ENCODE assay signal across 22 mouse cellular contexts in the genomic region with DNA sequence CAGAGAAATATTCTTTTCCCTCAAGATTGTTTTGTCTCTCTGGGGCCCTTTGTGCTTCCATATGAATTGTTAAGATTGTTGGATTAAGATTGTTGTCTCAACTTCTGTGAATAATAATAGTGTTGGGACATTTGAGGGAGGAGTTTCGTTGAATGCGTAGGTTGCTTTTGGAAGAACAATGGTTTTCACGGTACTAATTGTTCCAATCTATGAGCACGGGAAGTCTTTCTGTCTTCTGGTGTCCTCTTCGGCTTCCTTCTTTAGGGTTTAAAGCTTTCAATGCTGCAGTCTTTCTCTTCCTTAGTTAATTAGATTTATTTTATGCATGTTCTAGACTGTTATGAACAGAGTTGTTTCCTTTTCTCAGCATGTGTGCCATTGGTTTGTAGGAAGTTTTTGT. TPM values are rescaled to one million over a fixed set of nuclear protein-coding genes. Genes with fewer than 3 reads are reported as not detected.
DNase-seq lines count a peak whose midpoint lies in the region; ATAC-seq and TF ChIP-seq lines count a peak whose summit lies in the region.
"Had no signal": no experiment of that assay in that cellular context is flagged by ENCODE, and none has a peak within 500 bp of the region (broad histone marks: within the 10 kb centered on the region; RNA-seq: fewer than 3 reads in every experiment).

No protein-coding gene starts in this region.

- no peaks in the 10 kb centered on the region for H3K27me3 ChIP-seq in lung, postnatal 0 days (replicated peaks; ENCODE audit: insufficient read depth, low read length)
- H3K27me3 ChIP-seq: CH12.LX had no signal

- H3K36me3 ChIP-seq in lung, postnatal 0 days (ENCODE audit: insufficient read depth, low read length) = no peaks in the 10 kb centered on the region
- H3K36me3 ChIP-seq: G1E had no signal

- no peaks in the 10 kb centered on the region for H3K4me1 ChIP-seq in lung, postnatal 0 days (ENCODE audit: insufficient read depth, low read depth, low read length)

- H3K27ac ChIP-seq in lung, postnatal 0 days (ENCODE audit: low read length) = no peak overlapping the region

- 0 out of 2 replicates have a peak, but pooled peaks have one; percentile 9 for ATAC-seq in lung, postnatal 0 days
- ATAC-seq in frontal cortex, adult (ENCODE audit: low TSS enrichment) = no peak
- ATAC-seq: activated CD4-positive, CD25-positive, alpha-beta regulatory T cell, adult 4 months; CD4-positive, CD25-positive, alpha-beta regulatory T cell, adult 4 months; Patski had no signal

- no peak overlapping the region for H3K4me2 ChIP-seq in lung, postnatal 0 days (replicated peaks; ENCODE audit: low read depth, low read length)

- H3K4me3 ChIP-seq in lung, postnatal 0 days (ENCODE audit: low read depth, low read length) = no peak overlapping the region

- no peak for TF ChIP-seq CTCF in lung, postnatal 0 days (IDR thresholded peaks at IDR 0.05)

- H3K9me3 ChIP-seq in lung, postnatal 0 days (ENCODE audit: low read length) = no peaks in the 10 kb centered on the region
- H3K9me3 ChIP-seq: G1E had no signal

- 75% methylated on average over 5 of the region's 5 CpGs for WGBS in lung, postnatal 0 days

- peak; percentile 93 for TF ChIP-seq EP300 in lung, postnatal 0 days (IDR thresholded peaks at IDR 0.05)

- no peak overlapping the region for H3K9ac ChIP-seq in lung, postnatal 0 days (replicated peaks; ENCODE audit: low read depth)

- peak; percentile 36 for DNase-seq in lung, postnatal 0 days (ENCODE audit: low spot score)
- DNase-seq in lung, postnatal 36 days = no peak
- peak; percentile 30 for DNase-seq in fat pad, adult 2 months (ENCODE audit: extremely low read depth, low read depth, low spot score)
- peak; percentile 36 for DNase-seq in gonadal fat pad, adult 2 months (ENCODE audit: low read depth)
- DNase-seq in thymus, postnatal 14 days = no peak
- DNase-seq: adrenal gland, adult 2 months; adrenal gland, adult 8-10 months; adrenal gland, postnatal 10 days; adrenal gland, postnatal 14 days; adrenal gland, postnatal 25 days; adrenal gland, postnatal 36 days; B cell, adult 2 months; cerebellum, adult 11 months; cerebellum, adult 11-12 months; cerebellum, adult 18-20 months had no signal

RNA-seq across cellular contexts. Expression of a gene that starts 7.2 kb away (rescaled TPM):
- polyA plus RNA-seq in lung, postnatal 0 days (2015; fragmentation: Nextera tagmentation; extraction: Ambion mirVana) = not detected in 2 replicates
- polyA plus RNA-seq in gonadal fat pad, adult 2 months (2012; rRNA removed) = 0.05 and 0.06 TPM in 2 replicates
- polyA plus RNA-seq: activated CD4-positive, CD25-positive, alpha-beta regulatory T cell, adult 4 months; adrenal gland, adult 2 months; C2C12; CD4-positive, CD25-positive, alpha-beta regulatory T cell, adult 4 months; G1E; Patski had no signal

Comparison
In these comparisons a context has a peak if more than half of its experiments do, and no peak if none do; other contexts are left out.
1. DNase-seq: peak in lung, postnatal 0 days (single experiment), fat pad, adult 2 months (single experiment) and gonadal fat pad, adult 2 months (single experiment); none in lung, postnatal 36 days (single experiment) and thymus, postnatal 14 days (single experiment).